Mouse (Mus musculus) right cerebral cortex, postnatal 14 days (tissue): ENCODE results near the gene Zbtb34.

Source experiments
- DNase-seq: peaks from one replicate; pipeline ENCODE4 v3.0.0; 2022

Gene Zbtb34

GRCm38 (mm10) chr2:33445741-33446140 lies 14.6 kb upstream of the Zbtb34 start:
- no peak for DNase-seq

DNA sequence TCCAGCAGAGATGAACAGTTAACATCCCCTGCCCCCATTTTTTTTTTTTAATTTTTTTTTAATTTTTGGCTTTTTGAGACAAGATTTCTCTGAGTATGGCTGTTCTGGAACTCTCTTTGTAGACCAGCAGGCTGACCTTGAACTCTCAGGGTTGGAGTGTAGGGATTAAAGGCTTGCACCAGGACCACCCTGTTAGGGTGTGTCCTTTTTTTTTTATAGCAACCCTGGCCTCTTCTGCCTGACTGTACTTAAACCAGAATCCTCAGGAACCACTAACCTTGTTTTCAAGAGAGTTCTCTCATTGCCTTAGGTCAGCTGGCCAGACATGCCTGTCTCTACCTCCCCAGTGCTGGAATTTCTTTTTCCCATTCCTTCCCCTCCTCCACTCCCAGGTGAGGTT lies 13.7 kb upstream of the Zbtb34 start:
- DNase-seq, result no peak

GRCm38 (mm10) chr2:33444358-33444757 lies 13.2 kb upstream of the Zbtb34 start:
- peak; percentile 91 for DNase-seq

- DNase-seq, result no peak
Observed at GRCm38 (mm10) chr2:33442701-33443100, 11.6 kb upstream of the Zbtb34 start.

DNA sequence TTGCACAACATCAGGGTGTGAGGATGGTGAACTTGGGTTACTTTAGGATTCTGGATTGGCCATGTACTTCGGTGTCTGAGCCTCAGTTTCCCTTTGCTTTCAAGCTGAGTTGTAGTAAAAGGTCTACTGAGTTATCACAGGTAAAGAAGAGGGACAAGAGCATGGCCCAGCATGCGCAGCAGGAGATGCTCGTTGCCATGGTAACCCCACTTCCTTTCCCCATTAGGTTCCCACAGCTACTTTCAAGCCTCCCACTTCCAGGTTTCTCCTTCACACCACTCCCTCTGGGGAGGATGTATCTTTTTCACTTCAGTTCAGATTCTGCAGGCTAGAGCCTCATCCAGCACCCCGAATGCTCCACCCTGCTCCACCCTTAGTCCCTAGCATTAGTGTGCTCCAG lies 9.8 kb upstream of the Zbtb34 start:
- no peak for DNase-seq

DNA sequence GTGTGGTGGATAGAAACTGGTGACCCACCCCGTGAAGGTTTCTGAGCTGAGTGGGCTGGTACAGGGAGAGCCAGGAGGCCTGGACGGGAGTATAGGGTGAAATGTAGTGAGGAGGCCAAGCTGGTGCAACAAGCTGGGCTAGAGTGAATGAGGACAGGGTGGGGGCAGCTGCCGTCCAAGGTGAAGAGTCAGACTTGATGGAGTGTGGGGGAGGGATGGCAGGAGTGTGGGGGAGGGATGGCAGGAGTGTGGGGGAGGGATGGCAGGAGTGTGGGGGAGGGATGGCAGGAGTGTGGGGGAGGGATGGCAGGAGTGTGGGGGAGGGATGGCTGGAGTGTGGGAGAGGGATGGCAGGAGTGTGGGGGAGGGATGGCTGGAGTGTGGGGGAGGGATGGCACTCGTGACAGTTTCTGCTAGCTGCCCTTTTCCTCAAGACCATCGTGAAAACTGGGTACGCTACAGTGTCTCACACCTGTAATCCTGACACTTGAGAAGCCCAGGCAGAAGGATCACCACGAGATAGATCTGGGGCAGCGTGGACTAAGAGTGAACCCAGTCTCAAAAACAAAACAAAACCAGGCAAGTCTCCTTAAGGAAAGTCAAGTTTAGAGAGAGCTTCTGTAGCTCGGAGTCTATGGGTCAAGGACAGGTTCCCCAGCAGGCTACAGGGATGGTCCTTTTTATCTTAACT lies 9.0 kb upstream of the Zbtb34 start:
- DNase-seq, result no peak

DNA sequence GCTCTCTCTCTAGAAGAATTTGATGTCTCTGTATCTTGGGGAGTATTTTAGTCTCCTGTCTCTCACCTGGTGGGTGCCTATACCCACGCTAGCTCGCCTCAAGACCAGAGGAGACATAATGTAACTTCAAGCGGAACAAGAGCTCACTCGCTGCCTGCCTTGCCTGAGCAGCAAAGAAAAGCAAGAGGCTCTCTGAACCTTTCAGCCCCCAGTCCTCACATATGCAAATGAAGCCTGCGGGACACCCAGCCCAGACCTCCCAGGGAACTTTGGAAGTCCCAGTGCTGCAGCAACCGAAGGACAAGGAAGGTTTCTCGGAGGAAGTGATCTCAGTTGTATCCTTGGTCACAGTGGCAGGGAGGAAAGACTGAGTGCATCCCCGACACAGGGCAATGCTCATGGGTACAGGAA lies 8.4 kb upstream of the Zbtb34 start:
- no peak for DNase-seq

DNA sequence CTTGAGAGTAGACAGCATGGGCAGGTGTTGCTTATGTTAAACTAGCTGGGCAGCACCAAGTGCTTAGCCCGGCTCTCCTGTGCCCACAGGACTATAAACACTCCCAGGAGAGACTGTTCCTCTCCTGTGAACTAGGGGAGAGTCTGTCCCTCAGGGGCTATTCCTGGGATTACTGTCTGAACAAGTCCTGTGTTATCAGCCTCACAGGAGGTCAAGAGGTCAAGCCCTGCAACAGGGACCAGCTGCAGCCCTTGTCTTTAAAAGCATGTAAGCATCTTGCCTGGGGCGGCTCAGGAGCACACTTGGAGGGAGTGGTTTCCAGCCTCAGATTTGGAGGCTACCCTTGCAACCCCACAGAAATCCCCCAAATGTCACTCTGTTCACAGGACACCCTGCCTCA lies 7.3 kb upstream of the Zbtb34 start:
- DNase-seq, result no peak

GRCm38 (mm10) chr2:33437184-33437583 lies 6.1 kb upstream of the Zbtb34 start:
- no peak for DNase-seq

DNA sequence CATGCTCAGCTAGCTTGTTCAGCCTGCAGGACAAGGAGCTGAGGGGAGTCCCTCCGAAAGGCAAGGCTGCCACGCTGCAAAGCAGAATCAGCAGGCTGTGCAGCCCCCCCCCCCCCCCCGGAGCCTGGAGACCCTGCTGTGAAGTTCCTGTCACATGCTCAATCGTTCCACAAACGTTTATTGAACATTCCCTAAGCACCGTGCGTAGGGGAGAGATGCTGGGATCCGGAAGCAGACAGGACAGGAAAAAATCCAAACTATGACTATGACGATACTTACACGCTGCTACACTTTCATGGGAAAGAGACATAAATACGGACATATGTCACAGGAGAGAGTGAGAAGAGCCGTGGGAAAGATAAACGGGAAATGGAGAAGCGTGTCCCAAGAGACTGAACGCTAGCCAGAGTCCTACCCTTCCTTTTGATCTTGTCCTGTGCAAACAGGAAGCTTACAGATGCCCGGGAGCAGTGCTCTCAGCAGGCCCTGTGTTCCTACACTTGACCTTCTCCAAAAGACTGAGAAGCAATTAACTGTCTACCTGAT lies 5.0 kb upstream of the Zbtb34 start:
- DNase-seq, result no peak

- no peak for DNase-seq
Observed at GRCm38 (mm10) chr2:33435036-33435650, 4.0 kb upstream of the Zbtb34 start.

DNA sequence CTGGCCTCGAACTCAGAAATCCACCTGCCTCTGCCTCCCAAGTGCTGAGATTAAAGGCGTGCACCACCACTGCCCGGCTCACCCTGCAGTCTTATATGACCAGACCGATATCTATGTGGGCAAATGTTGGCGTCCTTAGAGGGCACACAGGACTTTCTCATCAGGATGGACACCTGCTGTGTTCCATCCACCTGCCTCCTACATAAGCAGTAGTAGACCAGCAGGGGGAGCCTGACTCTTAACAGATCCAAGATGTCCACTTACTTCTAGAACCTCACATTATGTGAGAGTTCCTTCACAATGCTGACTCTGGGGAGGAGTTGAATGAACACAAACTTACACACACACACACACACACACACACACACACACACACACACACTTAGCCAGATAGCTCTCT lies 1.8 kb upstream of the Zbtb34 start:
- DNase-seq, result peak; percentile 69

DNA sequence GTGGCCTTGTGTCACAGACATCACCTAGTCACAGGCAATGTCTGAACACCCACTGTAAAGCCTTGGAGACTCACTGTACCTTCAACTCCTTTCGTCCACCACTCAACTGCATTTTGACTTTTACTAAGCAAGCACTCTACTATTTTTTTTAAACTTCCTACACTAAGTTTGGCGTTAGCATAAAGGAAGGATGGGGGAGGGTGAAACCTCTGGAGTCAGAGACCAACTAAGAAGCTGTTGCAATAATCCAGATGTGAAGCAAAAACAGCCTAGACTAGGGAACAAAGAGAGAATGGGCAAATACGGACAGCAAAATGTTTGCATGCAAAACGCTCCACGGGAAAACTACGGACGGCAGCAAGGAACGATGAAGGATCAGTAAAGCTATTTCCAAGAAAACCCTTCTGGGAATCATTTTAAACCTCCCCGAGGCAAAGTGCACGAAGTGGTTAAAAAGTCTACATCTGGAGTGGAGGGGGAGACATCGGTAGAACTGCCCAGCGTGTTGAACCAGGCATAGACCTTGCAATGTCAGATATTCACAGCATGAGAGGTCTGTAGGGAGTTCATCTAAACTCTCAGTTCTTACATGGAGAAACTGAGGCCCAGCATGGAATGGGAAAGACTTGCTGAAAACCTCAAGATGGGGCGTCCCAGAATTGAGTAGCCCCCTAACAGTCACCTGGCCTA lies 898 bp downstream of the Zbtb34 start:
- no peak for DNase-seq

DNA sequence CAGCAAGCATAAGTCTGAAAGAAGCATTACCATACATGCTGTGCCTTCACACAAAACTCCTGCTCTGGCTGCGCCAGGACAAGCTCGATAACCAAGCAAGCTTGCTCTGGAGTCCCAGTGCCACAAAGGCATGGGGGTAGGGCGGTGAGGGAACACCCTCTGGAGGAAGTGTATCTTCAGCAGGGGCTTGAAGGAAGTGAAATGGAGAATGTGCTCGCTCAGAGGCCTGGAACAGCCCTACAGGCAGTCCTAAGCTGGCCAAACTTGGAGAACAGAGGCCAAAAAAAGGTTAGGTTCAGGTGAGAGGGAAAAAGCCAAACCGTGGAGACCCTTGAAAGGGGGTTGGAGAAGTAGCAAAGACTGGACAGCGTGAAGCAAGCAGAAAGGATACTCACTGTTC lies 1.8 kb downstream of the Zbtb34 start:
- DNase-seq, result no peak

DNA sequence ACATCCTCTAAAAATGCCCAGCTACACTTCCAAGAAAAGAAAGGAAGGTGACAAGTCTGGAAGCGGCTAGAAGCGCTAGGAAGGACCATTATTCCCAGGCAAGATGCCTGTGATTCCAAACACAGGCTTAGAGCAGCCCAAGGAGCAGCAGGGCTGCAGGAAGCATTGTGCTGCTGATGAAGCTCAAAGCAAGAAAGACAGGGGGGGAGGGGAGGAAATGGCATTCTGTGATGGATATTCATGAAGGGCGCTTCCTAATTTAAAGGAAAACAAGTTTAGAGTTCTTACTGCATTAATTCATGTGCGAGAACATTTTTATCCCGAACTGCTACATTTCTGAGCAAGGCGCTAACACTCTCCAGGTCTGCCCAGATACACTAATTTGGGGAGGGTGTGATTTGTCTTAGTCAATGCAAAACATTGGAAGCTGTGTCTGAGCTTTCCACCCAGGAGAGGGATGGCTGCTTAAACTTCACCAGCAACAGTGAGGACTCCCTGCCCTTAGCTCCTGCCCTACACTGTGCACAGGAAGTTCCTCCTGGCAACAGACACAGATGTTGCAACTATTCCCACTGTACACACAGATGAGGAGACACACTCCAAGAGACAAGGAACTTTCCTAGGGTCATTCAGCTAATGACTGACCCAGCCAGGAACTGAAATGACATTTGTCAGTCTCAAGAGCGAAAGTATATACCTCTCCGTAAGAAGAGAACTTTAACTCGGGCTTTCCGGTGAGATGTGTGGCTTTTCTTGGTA lies 4.3 kb downstream of the Zbtb34 start:
- no peak for DNase-seq

DNA sequence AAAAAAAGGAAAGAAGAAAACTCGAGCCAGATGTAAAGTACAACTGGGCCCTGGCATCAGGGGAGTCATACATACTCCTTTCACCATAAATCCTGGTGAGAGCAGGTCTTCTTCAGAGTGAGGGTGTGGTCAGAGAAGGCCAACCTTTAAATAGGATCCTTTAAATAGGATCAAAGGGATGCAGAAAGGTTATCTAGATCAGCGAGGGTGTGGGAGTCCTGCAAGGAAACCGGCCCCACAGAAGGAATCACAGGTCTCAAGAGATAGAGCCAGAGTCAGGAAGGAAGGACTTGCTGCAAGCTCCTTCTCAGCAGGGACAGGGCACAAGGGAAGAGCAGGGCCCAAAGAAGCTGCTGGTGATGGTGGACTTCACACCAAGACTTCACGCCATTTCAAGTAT lies 13.7 kb downstream of the Zbtb34 start:
- DNase-seq, result no peak

DNA sequence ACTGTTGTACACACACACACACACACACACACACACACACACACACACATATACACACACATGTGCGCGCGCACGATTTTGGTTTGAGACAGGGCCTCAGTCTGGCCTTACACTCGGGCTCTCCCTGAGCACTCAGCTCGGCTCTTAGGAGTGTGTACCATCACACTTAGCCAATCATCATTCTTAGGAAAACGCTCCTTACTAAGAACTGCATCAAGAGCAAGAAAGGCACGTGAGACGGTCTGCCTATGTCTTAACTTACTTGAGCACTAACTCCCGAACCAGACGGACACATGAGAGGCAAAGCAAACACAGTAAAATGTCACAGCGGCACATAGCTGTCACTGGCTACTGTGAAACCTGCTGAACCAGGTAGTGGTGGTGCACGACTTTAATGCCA lies 17.1 kb downstream of the Zbtb34 start:
- no peak for DNase-seq

- no peak for DNase-seq
Observed at GRCm38 (mm10) chr2:33412111-33412510, 19.0 kb downstream of the Zbtb34 start.

GRCm38 (mm10) chr2:33403511-33404003 lies 27.6 kb downstream of the Zbtb34 start:
- DNase-seq, result no peak

DNA sequence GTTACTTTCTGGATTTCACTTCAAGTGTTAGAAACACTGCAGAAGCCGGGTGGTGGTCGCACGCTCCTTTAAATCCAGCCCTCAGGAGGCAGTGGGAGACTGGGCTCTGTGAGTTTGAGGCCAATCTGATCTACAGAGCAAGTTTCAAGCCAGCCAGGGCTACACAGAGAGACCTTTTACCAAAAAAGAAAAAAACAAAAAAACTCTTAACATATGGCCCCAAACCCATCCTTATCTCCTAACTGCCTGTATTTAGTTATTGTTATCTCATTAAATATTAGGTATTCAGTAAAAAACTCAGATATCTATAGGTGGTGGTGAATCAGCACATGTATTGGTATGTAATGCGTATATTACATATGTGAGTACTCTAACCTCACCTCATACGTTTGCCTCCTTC lies 28.5 kb downstream of the Zbtb34 start:
- no peak for DNase-seq

- peak; percentile 79 for DNase-seq
Observed at GRCm38 (mm10) chr2:33402236-33402635, 28.9 kb downstream of the Zbtb34 start.

- peak; percentile 54 for DNase-seq
Observed at GRCm38 (mm10) chr2:33401217-33401616, 29.9 kb downstream of the Zbtb34 start.

- no peak for DNase-seq
Observed at GRCm38 (mm10) chr2:33400541-33400940, 30.6 kb downstream of the Zbtb34 start.
